10 mouse cellular contexts compared by ENCODE assay signal in genomic region chr14:34620611-34621376, GRCm38 (mm10). TPM values are rescaled to one million over a fixed set of nuclear protein-coding genes. Genes with fewer than 3 reads are reported as not detected.
DNase-seq lines count a peak whose midpoint lies in the region; ATAC-seq lines count a peak whose summit lies in the region.
"Had no signal": no experiment of that assay in that cellular context is flagged by ENCODE, and none has a peak within 500 bp of the region (broad histone marks: within the 10 kb centered on the region; RNA-seq: fewer than 3 reads in every experiment).

No protein-coding gene starts in this region.

- H3K27me3 ChIP-seq in hindbrain, embryonic 11.5 days (ENCODE audit: control insufficient read depth, insufficient read depth, low read length): no peaks in the 10 kb centered on the region
- H3K27me3 ChIP-seq in hindbrain, embryonic 14.5 days (ENCODE audit: control insufficient read depth, insufficient read depth, low read length): peaks cover 6% of the 10 kb centered on the region; the same call in 1 of the 2 replicates
- H3K27me3 ChIP-seq in embryonic facial prominence, embryonic 11.5 days (ENCODE audit: control insufficient read depth, insufficient read depth, low read length): no peaks in the 10 kb centered on the region

- WGBS in hindbrain, embryonic 11.5 days: 33% methylated on average over 10 of the region's 10 CpGs
- 38% methylated on average over 10 of the region's 10 CpGs for WGBS in hindbrain, embryonic 14.5 days
- WGBS in embryonic facial prominence, embryonic 11.5 days: 37% methylated on average over 10 of the region's 10 CpGs

- no peaks in the 10 kb centered on the region for H3K9me3 ChIP-seq in hindbrain, embryonic 11.5 days (ENCODE audit: control insufficient read depth, low read length)
- no peaks in the 10 kb centered on the region for H3K9me3 ChIP-seq in hindbrain, embryonic 14.5 days (ENCODE audit: control insufficient read depth, low read length)
- H3K9me3 ChIP-seq in embryonic facial prominence, embryonic 11.5 days (replicated peaks; ENCODE audit: control insufficient read depth, low read length): no peaks in the 10 kb centered on the region
- H3K9me3 ChIP-seq: embryonic facial prominence, embryonic 15.5 days had no signal

- no peak overlapping the region for H3K9ac ChIP-seq in hindbrain, embryonic 11.5 days (ENCODE audit: low read depth, low read length)
- H3K9ac ChIP-seq in hindbrain, embryonic 14.5 days: no peak overlapping the region
- H3K9ac ChIP-seq in embryonic facial prominence, embryonic 11.5 days (replicated peaks; ENCODE audit: low read length): no peak overlapping the region
- H3K9ac ChIP-seq: embryonic facial prominence, embryonic 15.5 days had no signal

- H3K27ac ChIP-seq in hindbrain, embryonic 11.5 days (ENCODE audit: low read depth, low read length): no peak overlapping the region
- no peak overlapping the region for H3K27ac ChIP-seq in hindbrain, embryonic 14.5 days
- no peak overlapping the region for H3K27ac ChIP-seq in embryonic facial prominence, embryonic 11.5 days (replicated peaks; ENCODE audit: low read depth, low read length)
- H3K27ac ChIP-seq: embryonic facial prominence, embryonic 15.5 days; macrophage had no signal

- H3K36me3 ChIP-seq in hindbrain, embryonic 11.5 days (ENCODE audit: control insufficient read depth, insufficient read depth, low read length): no peaks in the 10 kb centered on the region
- H3K36me3 ChIP-seq in hindbrain, embryonic 14.5 days (replicated peaks; ENCODE audit: control insufficient read depth, insufficient read depth): no peaks in the 10 kb centered on the region
- no peaks in the 10 kb centered on the region for H3K36me3 ChIP-seq in embryonic facial prominence, embryonic 11.5 days (replicated peaks; ENCODE audit: control insufficient read depth, insufficient read depth, low read depth, low read length)
- H3K36me3 ChIP-seq: embryonic facial prominence, embryonic 15.5 days had no signal

- H3K4me3 ChIP-seq in hindbrain, embryonic 11.5 days (ENCODE audit: low read depth, low read length): no peak overlapping the region
- no peak overlapping the region for H3K4me3 ChIP-seq in hindbrain, embryonic 14.5 days (replicated peaks; ENCODE audit: low read length)
- H3K4me3 ChIP-seq in embryonic facial prominence, embryonic 11.5 days (ENCODE audit: low read depth, low read length): no peak overlapping the region
- H3K4me3 ChIP-seq: embryonic facial prominence, embryonic 15.5 days had no signal

- ATAC-seq in hindbrain, embryonic 11.5 days (ENCODE audit: low FRiP score): no peak
- ATAC-seq in hindbrain, embryonic 14.5 days (ENCODE audit: low FRiP score): no peak
- ATAC-seq in embryonic facial prominence, embryonic 11.5 days (replicated peaks; ENCODE audit: insufficient number of reproducible peaks, low FRiP score, low TSS enrichment, low read depth): no peak
- no peak for ATAC-seq in monocyte, adult 5-6 weeks (replicated peaks; ENCODE audit: insufficient number of reproducible peaks, low FRiP score, low TSS enrichment, poor library complexity, severe bottlenecking)

- no peaks in the 10 kb centered on the region for H3K4me1 ChIP-seq in hindbrain, embryonic 11.5 days (replicated peaks; ENCODE audit: control insufficient read depth, insufficient read depth, low read length)
- no peaks in the 10 kb centered on the region for H3K4me1 ChIP-seq in hindbrain, embryonic 14.5 days (replicated peaks; ENCODE audit: control insufficient read depth, insufficient read depth, low read length)
- no peaks in the 10 kb centered on the region for H3K4me1 ChIP-seq in embryonic facial prominence, embryonic 11.5 days (ENCODE audit: control insufficient read depth, insufficient read depth, low read length)
- H3K4me1 ChIP-seq: embryonic facial prominence, embryonic 15.5 days had no signal

- peak; percentile 35 for DNase-seq in hindbrain, embryonic 11.5 days (ENCODE audit: low spot score)
- DNase-seq in hindbrain, embryonic 14.5 days (ENCODE audit: low spot score): no peak
- peak; percentile 71 for DNase-seq in CD4-positive, CD25-positive, alpha-beta regulatory T cell, adult 2 months (ENCODE audit: low read depth, low spot score)
- DNase-seq in adrenal gland, adult 8-10 months: peak; percentile 90
- peak; percentile 49 for DNase-seq in embryonic facial prominence, embryonic 11.5 days (ENCODE audit: low spot score)
- peak; percentile 63 to 69 for DNase-seq in kidney, postnatal 25 days
- peak; percentile 68 for DNase-seq in naive thymus-derived CD4-positive, alpha-beta T cell, adult 2 months (ENCODE audit: low read depth)

- no peak overlapping the region for H3K4me2 ChIP-seq in hindbrain, embryonic 11.5 days (replicated peaks; ENCODE audit: low read depth, low read length)
- no peak overlapping the region for H3K4me2 ChIP-seq in hindbrain, embryonic 14.5 days (replicated peaks)
- no peak overlapping the region for H3K4me2 ChIP-seq in embryonic facial prominence, embryonic 11.5 days (ENCODE audit: low read depth, low read length)
- H3K4me2 ChIP-seq: embryonic facial prominence, embryonic 15.5 days had no signal

RNA-seq across cellular contexts. Expression of gene Opn4, which starts 20.9 kb away (rescaled TPM):
- not detected in 2 replicates for polyA plus RNA-seq in hindbrain, embryonic 11.5 days (2014; fragmentation: Nextera tagmentation; extraction: Ambion mirVana)
- polyA plus RNA-seq in hindbrain, embryonic 14.5 days (2014; fragmentation: Nextera tagmentation; extraction: Ambion mirVana): not detected in 2 replicates
- total RNA-seq in adrenal gland, adult 8-10 months (2022): under 1 TPM in 2 of 4 experiments, not detected in 2; 0.14 to 0.23 TPM
- 0.39 TPM in 1 of 2 replicates, not detected in the other for polyA plus RNA-seq in embryonic facial prominence, embryonic 11.5 days (2014; fragmentation: Nextera tagmentation; extraction: Ambion mirVana)
- not detected in 3 replicates for total RNA-seq in monocyte, adult 5-6 weeks (2017)
- polyA plus RNA-seq: macrophage had no signal

RNA-seq across cellular contexts. Expression of gene Ldb3, which starts 32.3 kb away (rescaled TPM):
- polyA plus RNA-seq in hindbrain, embryonic 11.5 days (2014; fragmentation: Nextera tagmentation; extraction: Ambion mirVana): 0.28 and 0.29 TPM in 2 replicates
- polyA plus RNA-seq in hindbrain, embryonic 14.5 days (2014; fragmentation: Nextera tagmentation; extraction: Ambion mirVana): 0.68 and 0.76 TPM in 2 replicates
- total RNA-seq in adrenal gland, adult 8-10 months (2022): under 1 TPM; 0.35 to 0.98 (median 0.69) TPM
- polyA plus RNA-seq in embryonic facial prominence, embryonic 11.5 days (2014; fragmentation: Nextera tagmentation; extraction: Ambion mirVana): 0.31 and 0.90 TPM in 2 replicates
- not detected in 3 replicates for total RNA-seq in monocyte, adult 5-6 weeks (2017)
- polyA plus RNA-seq: macrophage had no signal

RNA-seq across cellular contexts. Expression of gene Wapl, which starts 52.9 kb away (rescaled TPM):
- 33.2 and 38.7 TPM in 2 replicates for polyA plus RNA-seq in hindbrain, embryonic 11.5 days (2014; fragmentation: Nextera tagmentation; extraction: Ambion mirVana)
- 16.5 and 16.8 TPM in 2 replicates for polyA plus RNA-seq in hindbrain, embryonic 14.5 days (2014; fragmentation: Nextera tagmentation; extraction: Ambion mirVana)
- 100 to 1,000 TPM in 1 of 4 experiments, 10 to 100 TPM in 3; 77.4 to 100 (median 83.2) TPM for total RNA-seq in adrenal gland, adult 8-10 months (2022)
- 35.1 and 38.0 TPM in 2 replicates for polyA plus RNA-seq in embryonic facial prominence, embryonic 11.5 days (2014; fragmentation: Nextera tagmentation; extraction: Ambion mirVana)
- total RNA-seq in monocyte, adult 5-6 weeks (2017): 153 to 163 TPM (median 159 TPM) in 3 replicates
